Mouse (Mus musculus): ENCODE results near the gene Fbxl18.

DNA sequence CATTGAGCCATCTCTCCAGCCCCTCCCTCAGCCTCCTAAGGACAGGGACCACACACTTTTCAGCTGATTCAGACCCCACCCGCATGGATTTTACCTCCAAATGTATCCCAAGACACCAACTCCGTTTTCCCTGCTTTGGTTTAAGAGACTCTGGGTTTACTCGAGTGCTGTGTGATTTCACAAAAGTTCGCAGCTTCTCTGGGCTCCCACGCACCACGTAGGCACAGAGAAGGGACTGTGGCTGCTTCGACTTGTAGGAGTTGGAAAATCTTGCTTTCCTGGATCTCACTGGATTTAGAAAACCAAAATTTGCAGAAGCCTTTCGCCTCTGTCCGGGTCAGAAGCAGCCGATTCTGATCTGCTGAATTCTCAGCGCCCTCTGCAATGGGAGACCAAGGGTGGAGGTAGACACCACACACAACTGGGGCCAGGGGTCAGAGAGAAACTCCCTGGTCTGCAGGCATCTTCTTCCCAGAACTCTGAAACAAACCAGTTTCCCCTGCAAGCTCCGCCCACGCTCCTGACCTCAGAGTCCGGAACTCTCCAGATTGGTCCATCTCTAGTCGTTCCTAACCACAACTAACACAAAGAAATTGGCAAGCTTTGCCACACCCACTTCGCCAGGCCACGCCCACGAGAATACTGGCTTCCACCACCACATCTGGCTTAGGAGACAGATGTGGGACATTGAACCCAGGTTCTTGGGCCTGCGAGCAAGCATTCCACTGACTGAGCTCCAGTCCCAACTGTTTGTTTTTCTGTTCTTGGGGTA, 42.9 kb upstream of the Fbxl18 start:
- TF ChIP-seq CTCF (IDR thresholded peaks at IDR 0.05; ENCODE audit: control insufficient read depth, insufficient read depth, low read length): no peak
- TF ChIP-seq POLR2A (IDR thresholded peaks at IDR 0.05; ENCODE audit: borderline replicate concordance, control insufficient read depth, low read depth, low read length): no peak
